Mouse (Mus musculus) olfactory bulb, adult 2 months (tissue): ENCODE measurements around the gene Nrxn3.

Source experiments
- CTCF ChIP-seq: fragments of 200-500 bp; IDR thresholded peaks from 2 replicates; pipeline ENCODE4 v1.5.1; 2012; ENCODE audit warnings: low read depth, mild to moderate bottlenecking, low read length, moderate library complexity; ENCODE audit not compliant: insufficient read depth
- POLR2A ChIP-seq: fragments of 200-500 bp; IDR thresholded peaks from 2 replicates; pipeline ENCODE4 v1.6.1; 2012; ENCODE audit warnings: mild to moderate bottlenecking, low read depth, low read length, moderate library complexity; ENCODE audit not compliant: insufficient read depth

GRCm38 (mm10) chr12:89722462-89722861 lies 999.8 kb downstream of the Nrxn3 start:
- TF ChIP-seq CTCF (no peak), POLR2A (no peak)
